Mouse (Mus musculus) limb, embryonic 10.5 days (tissue): Measurements from ENCODE around the gene Herpud2. TPM values are rescaled to one million over a fixed set of nuclear protein-coding genes. Genes with fewer than 3 reads are reported as not detected.

Source experiments
- DNase-seq: peaks from one replicate; pipeline ENCODE4 v3.0.0-alpha.2; 2017; ENCODE audit warnings: low spot score
- H3K27ac ChIP-seq: fragments of 300-500 bp; sonication (generic); 2 replicates; pipeline ENCODE4 v1.5.1; 2016; ENCODE audit warnings: mild to moderate bottlenecking
- H3K27me3 ChIP-seq: fragments of 300-500 bp; sonication (generic); 2 replicates; pipeline ENCODE4 v1.6.1; 2016; ENCODE audit warnings: low read depth, mild to moderate bottlenecking; ENCODE audit not compliant: poor library complexity, severe bottlenecking
- H3K36me3 ChIP-seq: fragments of 300-500 bp; sonication (generic); 2 replicates; pipeline ENCODE4 v1.6.1; 2016; ENCODE audit warnings: mild to moderate bottlenecking, moderate library complexity
- H3K4me1 ChIP-seq: fragments of 300-500 bp; sonication (generic); 2 replicates; pipeline ENCODE4 v1.6.1; 2016
- H3K4me3 ChIP-seq: fragments of 300-500 bp; sonication (generic); 2 replicates; pipeline ENCODE4 v1.5.1; 2016; ENCODE audit warnings: mild to moderate bottlenecking, moderate library complexity
- H3K9me3 ChIP-seq: fragments of 300-500 bp; sonication (generic); replicated peaks from 2 replicates; pipeline ENCODE4 v1.6.1; 2016; ENCODE audit warnings: mild to moderate bottlenecking
- WGBS: fragments of 180-500 bp; shearing (Covaris S2); methylation state at CpG from one replicate; pipeline ENCODE4 v1.1.7; 2016; 5-methylcytosine and 5-hydroxymethylcytosine counted together
- polyA plus RNA-seq: library from polyadenylated mRNA; unstranded; fragments of >200 nt; fragmentation: Nextera tagmentation; extraction: Ambion mirVana; gene quantifications from 2 replicates; pipeline ENCODE4 v1.2.1, GENCODE M21; 2016

Herpud2 gene
- 21.0 and 26.0 TPM in 2 replicates for polyA plus RNA-seq

- H3K4me3 ChIP-seq = peak within 1 kb of the TSS; percentile 94
- WGBS = under 1% methylated on average over 51 of the region's 51 CpGs
These were observed at the start of gene Herpud2 for GRCm38 (mm10) chr9:25151611-25152241. Herpud2 (minus strand) TSS chr9:25151820.

DNA sequence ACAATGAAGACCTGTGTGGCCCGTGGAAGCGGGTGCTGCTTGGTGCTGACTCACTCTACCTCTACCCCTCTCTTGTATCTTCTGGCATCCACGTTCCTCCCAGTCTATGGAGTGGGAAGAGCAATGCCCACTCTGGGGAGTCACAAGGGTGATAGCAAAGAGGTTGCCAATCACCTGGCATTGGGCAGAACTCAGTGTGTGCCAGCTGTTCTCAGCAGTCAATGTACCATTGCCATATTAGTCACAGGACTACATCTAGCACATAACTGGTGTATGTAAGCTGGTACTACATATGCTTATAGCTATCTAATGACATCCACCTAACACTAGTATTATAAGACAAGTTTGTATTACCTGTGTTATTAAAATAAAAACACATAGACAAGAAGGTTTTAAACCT lies 49.4 kb upstream of the Herpud2 start:
- no peaks in the 10 kb centered on the region for H3K27me3 ChIP-seq
- no peaks in the 10 kb centered on the region for H3K9me3 ChIP-seq
- WGBS = 84% methylated on average over 3 of the region's 3 CpGs
- no peak overlapping the region for H3K4me3 ChIP-seq
- no peak for DNase-seq
- no peaks in the 10 kb centered on the region for H3K4me1 ChIP-seq
- H3K27ac ChIP-seq = no peak overlapping the region
- H3K36me3 ChIP-seq = no peaks in the 10 kb centered on the region

More at GRCm38 (mm10) chr9:25151611-25152241, at the start of gene Herpud2:
- Histone ChIP-seq H3K9me3 (no peaks in the 10 kb centered on the region), H3K4me1 (peaks cover 24% of the 10 kb centered on the region), H3K36me3 (0 out of 2 replicates have a peak, but pooled peaks cover 3% of the 10 kb centered on the region), H3K27me3 (no peaks in the 10 kb centered on the region), H3K27ac (peak within 1 kb of the TSS; percentile 98)
- peak; percentile 98 for DNase-seq

DNA sequence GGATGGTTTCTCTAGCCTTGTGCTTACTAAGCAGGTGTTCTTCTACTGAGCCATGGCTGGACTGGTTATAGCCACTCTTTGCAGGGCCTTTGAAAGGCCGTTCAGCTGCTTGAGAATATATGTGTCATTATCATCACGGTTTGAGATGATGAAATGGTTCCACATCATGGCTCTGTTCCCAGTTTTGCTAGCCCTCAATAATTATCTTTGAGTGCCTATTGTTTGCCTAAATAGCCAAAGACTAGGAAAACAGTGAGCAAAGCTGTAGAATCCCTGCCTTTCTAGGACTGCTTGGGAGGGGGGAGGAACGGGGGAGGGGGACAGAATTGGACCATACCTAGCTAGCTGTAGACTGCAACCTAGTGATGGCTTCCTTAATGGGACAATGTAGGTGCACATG lies 48.5 kb upstream of the Herpud2 start:
- H3K4me3 ChIP-seq = no peak overlapping the region
- H3K4me1 ChIP-seq = no peaks in the 10 kb centered on the region
- H3K27me3 ChIP-seq = no peaks in the 10 kb centered on the region
- no peak for DNase-seq
- H3K27ac ChIP-seq = no peak overlapping the region
- no peaks in the 10 kb centered on the region for H3K36me3 ChIP-seq
- no peaks in the 10 kb centered on the region for H3K9me3 ChIP-seq
- WGBS = 86% methylated on average over 3 of the region's 3 CpGs

- Histone ChIP-seq H3K4me1 (no peaks in the 10 kb centered on the region), H3K27ac (no peak overlapping the region), H3K36me3 (no peaks in the 10 kb centered on the region), H3K27me3 (no peaks in the 10 kb centered on the region), H3K4me3 (no peak overlapping the region), H3K9me3 (no peaks in the 10 kb centered on the region)
- WGBS = 89% methylated on average over 5 of the region's 5 CpGs
- DNase-seq = no peak
These were observed 45.1 kb upstream of the Herpud2 start for GRCm38 (mm10) chr9:25196746-25197145.

GRCm38 (mm10) chr9:25191612-25192011 lies 40.0 kb upstream of the Herpud2 start:
- Histone ChIP-seq H3K4me1 (no peaks in the 10 kb centered on the region), H3K36me3 (no peaks in the 10 kb centered on the region), H3K27ac (no peak overlapping the region), H3K9me3 (no peaks in the 10 kb centered on the region), H3K27me3 (no peaks in the 10 kb centered on the region), H3K4me3 (no peak overlapping the region)
- 81% methylated on average over 2 of the region's 2 CpGs for WGBS
- no peak for DNase-seq

DNA sequence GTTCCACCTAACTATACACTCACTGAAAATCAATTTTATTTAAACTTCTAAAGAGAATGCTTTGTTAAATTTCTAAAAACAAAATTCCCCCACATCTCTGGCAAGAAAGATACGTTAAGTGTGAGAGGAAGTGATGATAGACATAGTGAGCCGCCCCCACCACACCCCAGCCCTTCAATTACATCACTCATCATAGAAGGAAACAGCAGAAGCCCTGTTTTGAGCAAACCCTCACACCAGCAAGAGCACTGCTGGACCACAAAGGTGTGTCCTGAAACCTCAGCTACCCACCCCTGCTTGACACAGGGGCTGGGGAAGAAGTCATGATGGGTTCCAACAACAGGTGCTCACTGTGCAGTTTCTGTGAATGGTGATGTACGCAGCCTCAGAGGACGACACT lies 34.9 kb upstream of the Herpud2 start:
- Histone ChIP-seq H3K36me3 (no peaks in the 10 kb centered on the region), H3K27me3 (no peaks in the 10 kb centered on the region), H3K27ac (no peak overlapping the region), H3K4me1 (no peaks in the 10 kb centered on the region), H3K9me3 (no peaks in the 10 kb centered on the region), H3K4me3 (no peak overlapping the region)
- DNase-seq = no peak
- 88% methylated on average over 4 of the region's 4 CpGs for WGBS

DNA sequence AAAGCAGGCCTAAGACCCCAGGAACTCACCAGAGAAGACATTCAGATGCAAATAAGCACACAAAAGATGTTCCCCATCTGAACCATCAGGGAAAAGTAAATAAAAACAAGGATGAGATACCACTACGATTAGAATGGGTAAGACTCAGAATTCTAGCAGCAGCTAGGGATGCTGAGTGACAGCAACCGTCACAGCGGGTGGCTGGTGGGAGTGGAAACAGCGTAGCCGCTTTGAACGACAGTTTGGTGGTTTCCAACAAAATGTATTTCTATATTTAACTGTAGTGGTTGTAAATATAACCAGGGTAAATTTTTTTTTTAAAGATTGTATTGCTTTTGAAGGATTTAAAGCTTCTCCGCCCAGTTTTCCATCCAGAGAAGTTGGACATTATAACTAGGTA lies 34.2 kb upstream of the Herpud2 start:
- H3K9me3 ChIP-seq = no peaks in the 10 kb centered on the region
- DNase-seq = no peak
- 64% methylated on average over 7 of the region's 7 CpGs for WGBS
- no peak overlapping the region for H3K27ac ChIP-seq
- no peaks in the 10 kb centered on the region for H3K4me1 ChIP-seq
- H3K36me3 ChIP-seq = no peaks in the 10 kb centered on the region
- no peaks in the 10 kb centered on the region for H3K27me3 ChIP-seq
- H3K4me3 ChIP-seq = no peak overlapping the region

- 86% methylated on average over 2 of the region's 2 CpGs for WGBS
- H3K36me3 ChIP-seq = no peaks in the 10 kb centered on the region
These were observed 33.0 kb upstream of the Herpud2 start for GRCm38 (mm10) chr9:25184606-25185005.

DNA sequence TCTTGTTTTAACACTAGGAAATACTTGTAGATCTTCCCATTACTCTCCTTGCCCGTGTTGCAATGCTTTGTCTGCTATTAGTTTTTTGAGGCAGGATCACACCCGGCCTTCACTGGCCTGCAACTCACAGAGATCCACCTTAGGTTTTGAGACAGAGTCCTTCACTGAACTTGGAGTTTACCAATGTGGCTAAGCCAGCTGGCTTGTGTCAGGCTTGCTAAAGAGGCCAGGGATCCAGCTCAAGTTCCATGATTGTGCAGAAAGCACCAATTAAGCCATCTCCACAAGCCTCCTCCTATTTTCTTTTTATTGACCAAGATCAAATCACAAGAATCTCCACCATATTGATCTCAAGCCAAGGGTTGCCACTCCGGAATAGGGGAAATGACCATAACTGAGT lies 26.4 kb upstream of the Herpud2 start:
- Histone ChIP-seq H3K27ac (no peak overlapping the region), H3K9me3 (no peaks in the 10 kb centered on the region), H3K36me3 (no peaks in the 10 kb centered on the region), H3K27me3 (no peaks in the 10 kb centered on the region), H3K4me3 (no peak overlapping the region), H3K4me1 (peaks cover 10% of the 10 kb centered on the region; the same call in 1 of the 2 replicates)
- 93% methylated on average over 3 of the region's 3 CpGs for WGBS
- DNase-seq = no peak

More at GRCm38 (mm10) chr9:25184606-25185005, 33.0 kb upstream of the Herpud2 start:
- Histone ChIP-seq H3K4me3 (no peak overlapping the region), H3K27ac (no peak overlapping the region), H3K4me1 (no peaks in the 10 kb centered on the region), H3K27me3 (no peaks in the 10 kb centered on the region), H3K9me3 (no peaks in the 10 kb centered on the region)
- DNase-seq = no peak

GRCm38 (mm10) chr9:25177201-25177600 lies 25.6 kb upstream of the Herpud2 start:
- no peaks in the 10 kb centered on the region for H3K36me3 ChIP-seq
- H3K27me3 ChIP-seq = no peaks in the 10 kb centered on the region
- H3K4me1 ChIP-seq = peaks cover 10% of the 10 kb centered on the region; the same call in 1 of the 2 replicates
- H3K4me3 ChIP-seq = no peak overlapping the region
- no peak overlapping the region for H3K27ac ChIP-seq
- WGBS = 97% methylated on average over 5 of the region's 5 CpGs
- no peak for DNase-seq
- H3K9me3 ChIP-seq = no peaks in the 10 kb centered on the region

DNA sequence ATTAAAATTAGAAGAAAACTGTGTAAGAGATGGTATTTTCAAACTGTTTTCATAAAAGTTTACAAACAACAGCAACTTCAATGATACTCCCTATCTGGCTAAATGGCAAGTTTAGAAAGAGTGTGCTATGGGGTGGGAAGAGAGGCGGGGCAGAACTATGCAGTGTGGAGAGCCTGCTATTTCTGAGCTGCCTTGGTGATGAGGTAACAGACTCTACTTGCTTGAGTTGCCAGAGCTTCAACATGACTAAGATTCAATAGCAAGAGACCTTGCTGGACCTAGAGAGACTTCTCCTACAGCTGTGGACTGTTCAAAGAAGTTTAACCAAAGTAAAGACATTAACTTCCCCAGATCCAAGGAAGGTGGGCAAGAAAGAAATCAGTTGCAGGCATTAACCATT lies 24.9 kb upstream of the Herpud2 start:
- Histone ChIP-seq H3K36me3 (no peaks in the 10 kb centered on the region), H3K9me3 (no peaks in the 10 kb centered on the region), H3K27me3 (no peaks in the 10 kb centered on the region), H3K27ac (no peak overlapping the region), H3K4me3 (no peak overlapping the region), H3K4me1 (peaks cover 10% of the 10 kb centered on the region; the same call in 1 of the 2 replicates)
- WGBS = 73% methylated on average over 1 of the region's 1 CpGs
- no peak for DNase-seq

DNA sequence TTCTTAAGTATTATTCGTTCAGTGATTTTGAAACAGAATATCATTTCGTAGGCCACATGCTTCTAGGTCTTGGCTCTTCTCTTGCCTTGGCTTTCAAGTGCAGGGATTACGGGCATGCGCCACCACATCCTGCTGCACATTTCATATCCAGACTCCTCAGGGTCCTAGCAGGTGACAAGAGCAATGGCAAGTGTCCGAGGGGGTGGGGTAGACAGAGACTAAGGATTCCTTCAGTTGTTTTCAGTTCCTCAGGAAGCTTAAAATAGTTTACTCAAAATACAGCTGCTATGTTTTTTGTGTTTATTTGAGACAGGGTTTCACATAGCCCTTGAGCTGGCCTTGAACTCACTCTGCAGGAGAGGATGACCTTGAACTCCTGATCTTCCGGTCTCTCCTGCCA lies 24.4 kb upstream of the Herpud2 start:
- no peaks in the 10 kb centered on the region for H3K36me3 ChIP-seq
- 90% methylated on average over 6 of the region's 6 CpGs for WGBS
- no peak for DNase-seq
- no peak overlapping the region for H3K27ac ChIP-seq
- peaks cover 10% of the 10 kb centered on the region; the same call in 1 of the 2 replicates for H3K4me1 ChIP-seq
- no peak overlapping the region for H3K4me3 ChIP-seq
- no peaks in the 10 kb centered on the region for H3K27me3 ChIP-seq
- H3K9me3 ChIP-seq = no peaks in the 10 kb centered on the region

DNA sequence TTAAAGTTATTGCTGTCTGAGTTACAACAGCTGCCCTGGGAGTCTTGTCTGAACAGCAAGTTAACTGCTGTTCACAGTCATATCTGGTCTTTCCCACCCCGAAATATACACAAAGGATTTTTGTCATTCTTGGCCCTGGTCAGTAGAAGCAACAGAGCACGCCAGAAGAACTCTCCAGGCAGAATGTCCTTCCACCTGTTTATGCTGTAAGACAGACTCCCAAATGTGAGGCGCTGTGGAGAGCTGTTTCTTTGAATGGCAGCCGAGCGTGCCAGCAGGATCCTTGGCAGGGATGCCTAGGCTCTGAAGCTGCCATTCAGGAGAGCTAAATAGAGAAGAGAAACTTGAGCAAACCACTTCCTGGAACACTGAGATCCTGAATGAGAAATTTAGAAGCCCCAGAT lies 23.4 kb upstream of the Herpud2 start:
- peaks cover 10% of the 10 kb centered on the region; the same call in 1 of the 2 replicates for H3K4me1 ChIP-seq
- no peak overlapping the region for H3K4me3 ChIP-seq
- no peak overlapping the region for H3K27ac ChIP-seq
- H3K27me3 ChIP-seq = no peaks in the 10 kb centered on the region
- WGBS = 68% methylated on average over 5 of the region's 5 CpGs
- H3K9me3 ChIP-seq = no peaks in the 10 kb centered on the region
- no peaks in the 10 kb centered on the region for H3K36me3 ChIP-seq
- DNase-seq = no peak

DNA sequence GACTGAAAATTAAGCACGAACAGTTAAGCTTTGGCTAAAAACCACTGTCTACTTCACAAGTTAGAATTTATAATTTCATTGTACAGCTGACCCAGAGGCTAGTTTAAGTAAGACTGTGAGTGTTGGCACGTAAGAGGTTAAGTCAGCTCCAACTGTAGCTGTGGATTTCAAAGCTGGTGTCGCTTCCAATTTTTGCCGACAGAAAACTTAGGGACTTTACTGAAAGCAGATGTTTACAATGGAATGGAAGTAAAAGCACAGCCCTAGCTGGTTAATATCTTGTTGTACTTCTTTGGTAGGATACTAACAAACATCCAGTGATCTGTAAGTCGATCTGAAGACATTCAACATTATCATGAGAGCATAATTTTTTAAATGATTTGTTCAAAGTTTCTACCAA lies 23.0 kb upstream of the Herpud2 start:
- no peak overlapping the region for H3K27ac ChIP-seq
- no peaks in the 10 kb centered on the region for H3K27me3 ChIP-seq
- DNase-seq = no peak
- no peak overlapping the region for H3K4me3 ChIP-seq
- 57% methylated on average over 5 of the region's 5 CpGs for WGBS
- no peaks in the 10 kb centered on the region for H3K36me3 ChIP-seq
- no peaks in the 10 kb centered on the region for H3K9me3 ChIP-seq
- peaks cover 10% of the 10 kb centered on the region; the same call in 1 of the 2 replicates for H3K4me1 ChIP-seq
